Mouse (Mus musculus) forebrain, embryonic 14.5 days (tissue): ENCODE results near the gene Rab3c. TPM values are rescaled to one million over a fixed set of nuclear protein-coding genes. Genes with fewer than 3 reads are reported as not detected.

Experiments
- ATAC-seq: fragments of 200-750 bp; cut with Nextera tagmentation; 2 replicates; pipeline ENCODE4 v1.8.0; 2017; ENCODE audit warnings: mild to moderate bottlenecking, moderate library complexity
- DNase-seq: peaks from one replicate; pipeline ENCODE4 v3.0.0-alpha.2; 2015; ENCODE audit warnings: low spot score
- H3K27ac ChIP-seq: fragments of 300-500 bp; sonication (generic); 2 replicates; pipeline ENCODE4 v1.5.1; 2014; ENCODE audit warnings: low read depth, mild to moderate bottlenecking, control low read depth, low read length, moderate library complexity
- H3K27me3 ChIP-seq: fragments of 300-500 bp; sonication (generic); replicated peaks from 2 replicates; pipeline ENCODE4 v1.6.1; 2014; ENCODE audit warnings: low read length, control low read depth, mixed read lengths; ENCODE audit not compliant: control insufficient read depth, insufficient read depth
- H3K36me3 ChIP-seq: fragments of 300-500 bp; sonication (generic); 2 replicates; pipeline ENCODE4 v1.6.1; 2014; ENCODE audit warnings: low read length, control low read depth; ENCODE audit not compliant: control insufficient read depth, insufficient read depth
- H3K4me1 ChIP-seq: fragments of 300-500 bp; sonication (generic); 2 replicates; pipeline ENCODE4 v1.6.1; 2014; ENCODE audit warnings: antibody characterized with exemption, low read length, control low read depth; ENCODE audit not compliant: control insufficient read depth, insufficient read depth
- H3K4me2 ChIP-seq: fragments of 300-500 bp; sonication (generic); 2 replicates; pipeline ENCODE4 v1.6.1; 2014; ENCODE audit warnings: mild to moderate bottlenecking, control low read depth, low read length
- H3K4me3 ChIP-seq: fragments of 300-500 bp; sonication (generic); 2 replicates; pipeline ENCODE4 v1.5.1; 2014; ENCODE audit warnings: low read depth, low read length, control low read depth
- H3K9ac ChIP-seq: fragments of 300-500 bp; sonication (generic); 2 replicates; pipeline ENCODE4 v1.6.1; 2014; ENCODE audit warnings: mild to moderate bottlenecking, low read length, control low read depth, moderate library complexity
- H3K9me3 ChIP-seq: fragments of 300-500 bp; sonication (generic); replicated peaks from 2 replicates; pipeline ENCODE4 v1.6.1; 2016; ENCODE audit warnings: low read length, control low read depth, mixed read lengths; ENCODE audit not compliant: control insufficient read depth
- WGBS: fragments of 180-500 bp; shearing (Covaris S2); extraction: QIAGEN DNeasy Blood & Tissue Kit; methylation state at CpG from one replicate; pipeline ENCODE4 v1.1.7; 2014; 5-methylcytosine and 5-hydroxymethylcytosine counted together
- polyA plus RNA-seq: library from polyadenylated mRNA; unstranded; fragments of >200 nt; fragmentation: Nextera tagmentation; extraction: Ambion mirVana; gene quantifications from 2 replicates; pipeline ENCODE4 v1.2.1, GENCODE M21; 2014

Gene Rab3c
- polyA plus RNA-seq, 1 experiment from 2014 or later: 66.0 TPM

GRCm38 (mm10) chr13:110168570-110168969 lies 112.2 kb downstream of the Rab3c start:
- Histone ChIP-seq H3K27ac (peak overlapping the region; percentile 62), H3K4me3 (no peak overlapping the region), H3K27me3 (no peaks in the 10 kb centered on the region), H3K36me3 (no peaks in the 10 kb centered on the region), H3K4me2 (no peak overlapping the region), H3K4me1 (peaks cover 20% of the 10 kb centered on the region), H3K9me3 (no peaks in the 10 kb centered on the region), H3K9ac (no peak overlapping the region)
- 84% methylated on average over 4 of the region's 4 CpGs for WGBS
- ATAC-seq: no peak
- DNase-seq: no peak

- Histone ChIP-seq H3K9ac (no peak overlapping the region), H3K4me2 (no peak overlapping the region), H3K27me3 (no peaks in the 10 kb centered on the region), H3K4me1 (peaks cover 20% of the 10 kb centered on the region), H3K27ac (peak overlapping the region; percentile 30; the same call in 1 of the 2 replicates), H3K36me3 (no peaks in the 10 kb centered on the region), H3K9me3 (no peaks in the 10 kb centered on the region), H3K4me3 (no peak overlapping the region)
- ATAC-seq (peak; percentile 70), DNase-seq (peak; percentile 49)
- 70% methylated on average over 3 of the region's 3 CpGs for WGBS
Observed at GRCm38 (mm10) chr13:110166622-110167330, 114.0 kb downstream of the Rab3c start.

GRCm38 (mm10) chr13:110159980-110160379 lies 120.8 kb downstream of the Rab3c start:
- no peaks in the 10 kb centered on the region for H3K36me3 ChIP-seq
- H3K9ac ChIP-seq: no peak overlapping the region
- H3K4me3 ChIP-seq: no peak overlapping the region
- H3K27ac ChIP-seq: no peak overlapping the region
- ATAC-seq (no peak), DNase-seq (no peak)
- 28% methylated on average over 4 of the region's 4 CpGs for WGBS
- no peaks in the 10 kb centered on the region for H3K9me3 ChIP-seq
- no peaks in the 10 kb centered on the region for H3K27me3 ChIP-seq
- peaks cover 6% of the 10 kb centered on the region; the same call in 1 of the 2 replicates for H3K4me1 ChIP-seq
- no peak overlapping the region for H3K4me2 ChIP-seq

- no peaks in the 10 kb centered on the region for H3K36me3 ChIP-seq
- peak overlapping the region; percentile 70 for H3K27ac ChIP-seq
- 27% methylated on average over 7 of the region's 7 CpGs for whole genome bisulfite sequencing
- no peak for ATAC-seq
- H3K27me3 ChIP-seq: no peaks in the 10 kb centered on the region
- H3K4me2 ChIP-seq: no peak overlapping the region
- peaks cover 6% of the 10 kb centered on the region; the same call in 1 of the 2 replicates for H3K4me1 ChIP-seq
- no peaks in the 10 kb centered on the region for H3K9me3 ChIP-seq
- no peak overlapping the region for H3K4me3 ChIP-seq
- DNase-seq: peak; percentile 48
- H3K9ac ChIP-seq: peak overlapping the region; percentile 40; the same call in 1 of the 2 replicates
Observed at GRCm38 (mm10) chr13:110158588-110159519, 121.9 kb downstream of the Rab3c start.

GRCm38 (mm10) chr13:110145545-110145944 lies 135.3 kb downstream of the Rab3c start:
- Histone ChIP-seq H3K9me3 (no peaks in the 10 kb centered on the region), H3K27me3 (no peaks in the 10 kb centered on the region), H3K4me2 (0 out of 2 replicates have a peak overlapping the region, but pooled peaks have one; percentile 2), H3K36me3 (no peaks in the 10 kb centered on the region), H3K9ac (no peak overlapping the region), H3K4me1 (peaks cover 16% of the 10 kb centered on the region), H3K4me3 (no peak overlapping the region), H3K27ac (peak overlapping the region; percentile 30; the same call in 1 of the 2 replicates)
- ATAC-seq (0 out of 2 replicates have a peak, but pooled peaks have one; percentile 13), DNase-seq (no peak)
- WGBS: 71% methylated on average over 3 of the region's 3 CpGs

- H3K36me3 ChIP-seq: no peaks in the 10 kb centered on the region
- peaks cover 16% of the 10 kb centered on the region for H3K4me1 ChIP-seq
- peak overlapping the region; percentile 30; the same call in 1 of the 2 replicates for H3K27ac ChIP-seq
- 0 out of 2 replicates have a peak overlapping the region, but pooled peaks have one; percentile 2 for H3K4me2 ChIP-seq
- H3K9ac ChIP-seq: no peak overlapping the region
- no peak overlapping the region for H3K4me3 ChIP-seq
- H3K27me3 ChIP-seq: no peaks in the 10 kb centered on the region
- no peaks in the 10 kb centered on the region for H3K9me3 ChIP-seq
- WGBS: 34% methylated on average over 8 of the region's 8 CpGs
- DNase-seq (peak; percentile 75), ATAC-seq (peak; percentile 84)
Observed at GRCm38 (mm10) chr13:110145019-110145418, 135.8 kb downstream of the Rab3c start.

GRCm38 (mm10) chr13:110139339-110139738 lies 141.5 kb downstream of the Rab3c start:
- ATAC-seq (peak; percentile 93), DNase-seq (peak; percentile 88)
- Histone ChIP-seq H3K9me3 (no peaks in the 10 kb centered on the region), H3K27me3 (no peaks in the 10 kb centered on the region), H3K4me2 (no peak overlapping the region), H3K4me3 (no peak overlapping the region), H3K9ac (no peak overlapping the region), H3K36me3 (no peaks in the 10 kb centered on the region), H3K4me1 (peaks cover 3% of the 10 kb centered on the region; the same call in 1 of the 2 replicates), H3K27ac (peak overlapping the region; percentile 6; the same call in 1 of the 2 replicates)
- 43% methylated on average over 5 of the region's 5 CpGs for WGBS

- ATAC-seq (no peak), DNase-seq (no peak)
- Histone ChIP-seq H3K27me3 (no peaks in the 10 kb centered on the region), H3K36me3 (no peaks in the 10 kb centered on the region), H3K4me1 (no peaks in the 10 kb centered on the region; the same call in 1 of the 2 replicates), H3K9ac (no peak overlapping the region), H3K4me3 (no peak overlapping the region), H3K27ac (no peak overlapping the region), H3K9me3 (no peaks in the 10 kb centered on the region), H3K4me2 (no peak overlapping the region)
- WGBS: 79% methylated on average over 5 of the region's 5 CpGs
Observed at GRCm38 (mm10) chr13:110138644-110139043, 142.2 kb downstream of the Rab3c start.
